Mouse (Mus musculus) Patski (cell line): ENCODE data around the gene 4930412O13Rik. TPM values are rescaled to one million over a fixed set of nuclear protein-coding genes. Genes with fewer than 3 reads are reported as not detected.

Experiments used
- ATAC-seq: fragments of 100-300 bp; one replicate; pipeline ENCODE4 v1.8.0; 2021
- CTCF ChIA-PET: fragments of 350-600 bp; sonication (Branson Sonifier 250); formaldehyde crosslinking; loops from one replicate; lab custom pipeline; 2022; ENCODE audit warnings: inconsistent platforms; lab: Charles Lee
- POLR2A ChIA-PET: fragments of 350-600 bp; sonication (Branson Sonifier 250); formaldehyde crosslinking; loops from one replicate; lab custom pipeline; 2022; ENCODE audit warnings: antibody characterized with exemption, inconsistent platforms; lab: Charles Lee
- DNase-seq: peaks from one replicate; pipeline ENCODE4 v3.0.0-alpha.2; 2011; ENCODE audit warnings: low read depth, low spot score
- H3K27me3 ChIP-seq: fragments of 371-371 bp; one replicate; pipeline ENCODE4 v1.5.1; 2021
- CTCF ChIP-seq: fragments of 100-300 bp; IDR thresholded peaks from one replicate; pipeline ENCODE4 v1.5.1; 2021
- in situ Hi-C: fragments of 300-500 bp; cut with MboI; formaldehyde crosslinking; loops from 3 replicates; pipeline ENCODE4 v1.11.1; 2018; ENCODE audit warnings: low pct_unique_long_range_greater_than_20kb, mixed read lengths
- polyA plus RNA-seq: library from polyadenylated mRNA; unstranded; gene quantifications from one replicate; pipeline ENCODE4 v1.2.3, GENCODE M21; 2021

The 4930412O13Rik gene
- polyA plus RNA-seq, 1 experiment from 2014 or later, result not detected

- POLR2A ChIA-PET, result interaction anchor here (0.6 kb wide), 1 partner anchor 461 kb away, joined by 3 read pairs; no protein-coding TSS in a partner anchor
- H3K27me3 ChIP-seq, result no peaks in the 10 kb centered on the region
- in situ Hi-C loops, result loop anchor here (10.0 kb wide), 2 partner anchors 118 to 822 kb away; no protein-coding TSS in a partner anchor
- ATAC-seq (no peak), DNase-seq (no peak)
- TF ChIP-seq CTCF, result no peak
- CTCF ChIA-PET, result interaction anchor here (1.2 kb wide), 1 partner anchor 124 kb away, joined by 3 read pairs; no protein-coding TSS in a partner anchor
These were observed 6.0 kb downstream of the 4930412O13Rik start for GRCm38 (mm10) chr2:9886921-9887610.

- ChIA-PET CTCF (interaction anchor here (1.2 kb wide), 1 partner anchor 124 kb away, joined by 3 read pairs; no protein-coding TSS in a partner anchor), POLR2A (no interaction called here)
- no peak for DNase-seq
- in situ Hi-C loops, result loop anchor here (10.0 kb wide), 2 partner anchors 117 to 823 kb away; no protein-coding TSS in a partner anchor
- H3K27me3 ChIP-seq, result no peaks in the 10 kb centered on the region
- no peak for ATAC-seq
- no peak for TF ChIP-seq CTCF
These were observed 6.6 kb downstream of the 4930412O13Rik start for GRCm38 (mm10) chr2:9887636-9888035.

- in situ Hi-C loops, result loop anchor here (10.0 kb wide), 2 partner anchors 116 to 824 kb away; no protein-coding TSS in a partner anchor
- ATAC-seq (peak; percentile 65), DNase-seq (no peak)
- CTCF ChIA-PET, result no interaction called here
- POLR2A ChIA-PET, result no interaction called here
- no peaks in the 10 kb centered on the region for H3K27me3 ChIP-seq
- TF ChIP-seq CTCF, result no peak
These were observed 8.0 kb downstream of the 4930412O13Rik start, which contains the start of gene 9230102O04Rik for GRCm38 (mm10) chr2:9888913-9889650. TSS of gene 9230102O04Rik (minus strand) at chr2:9889540.

GRCm38 (mm10) chr2:9889651-9890183, 8.7 kb downstream of the 4930412O13Rik start, which contains the start of gene Gata3:
TSS of gene Gata3 (minus strand) at chr2:9890034.
- DNase-seq (no peak), ATAC-seq (no peak)
- no peak for TF ChIP-seq CTCF
- in situ Hi-C loops, result loop anchor here (10.0 kb wide), 2 partner anchors 115 to 825 kb away; no protein-coding TSS in a partner anchor
- no peaks in the 10 kb centered on the region for H3K27me3 ChIP-seq
- CTCF ChIA-PET, result no interaction called here
- POLR2A ChIA-PET, result no interaction called here

GRCm38 (mm10) chr2:9890251-9890650, 9.2 kb downstream of the 4930412O13Rik start:
- TF ChIP-seq CTCF, result no peak
- in situ Hi-C loops, result no loop called here
- no peak for ATAC-seq
- DNase-seq, result no peak
- ChIA-PET POLR2A (no interaction called here), CTCF (interaction anchor here (1.1 kb wide), 1 partner anchor 11 kb away, joined by 3 read pairs; no protein-coding TSS in a partner anchor)
- no peaks in the 10 kb centered on the region for H3K27me3 ChIP-seq

GRCm38 (mm10) chr2:9890906-9891305, 9.9 kb downstream of the 4930412O13Rik start:
- ChIA-PET POLR2A (no interaction called here), CTCF (interaction anchor here (1.1 kb wide), 1 partner anchor 11 kb away, joined by 3 read pairs; no protein-coding TSS in a partner anchor)
- ATAC-seq (no peak), DNase-seq (no peak)
- no peak for TF ChIP-seq CTCF
- H3K27me3 ChIP-seq, result no peaks in the 10 kb centered on the region
- in situ Hi-C loops, result no loop called here

GRCm38 (mm10) chr2:9892541-9892940, 11.5 kb downstream of the 4930412O13Rik start:
- DNase-seq (no peak), ATAC-seq (no peak)
- POLR2A ChIA-PET, result interaction anchor here (0.7 kb wide), 1 partner anchor 40 kb away, joined by 5 read pairs; no protein-coding TSS in a partner anchor
- in situ Hi-C loops, result no loop called here
- CTCF ChIA-PET, result no interaction called here
- no peak for TF ChIP-seq CTCF
- no peaks in the 10 kb centered on the region for H3K27me3 ChIP-seq

- ChIA-PET POLR2A (no interaction called here), CTCF (no interaction called here)
- ATAC-seq (no peak), DNase-seq (no peak)
- no peak for TF ChIP-seq CTCF
- H3K27me3 ChIP-seq, result no peaks in the 10 kb centered on the region
- in situ Hi-C loops, result no loop called here
These were observed 12.4 kb downstream of the 4930412O13Rik start for GRCm38 (mm10) chr2:9893272-9893953.

- POLR2A ChIA-PET, result no interaction called here
- no peaks in the 10 kb centered on the region for H3K27me3 ChIP-seq
- DNase-seq (no peak), ATAC-seq (no peak)
- CTCF ChIA-PET, result no interaction called here
- in situ Hi-C loops, result no loop called here
- no peak for TF ChIP-seq CTCF
These were observed 14.0 kb downstream of the 4930412O13Rik start for GRCm38 (mm10) chr2:9894836-9895593.
